Mouse (Mus musculus) heart, embryonic 11.5 days (tissue): Measurements from ENCODE around the gene Sstr3. TPM values are rescaled to one million over a fixed set of nuclear protein-coding genes. Genes with fewer than 3 reads are reported as not detected.
A peak's percentile ranks its signal among the peaks of the same experiment; 100 is the strongest.

Experiments used
- ATAC-seq: fragments of 200-750 bp; cut with Nextera tagmentation; replicated peaks from 2 replicates; pipeline ENCODE4 v1.8.0; 2017; ENCODE audit warnings: moderate library complexity; ENCODE audit not compliant: insufficient number of reproducible peaks, low FRiP score, low TSS enrichment
- H3K27ac ChIP-seq: fragments of 300-500 bp; sonication (generic); 2 replicates; pipeline ENCODE4 v1.5.1; 2014; ENCODE audit warnings: mild to moderate bottlenecking, low read depth, low read length
- H3K27me3 ChIP-seq: fragments of 300-500 bp; sonication (generic); 2 replicates; pipeline ENCODE4 v1.6.1; 2014; ENCODE audit warnings: mild to moderate bottlenecking, low read length, mixed read lengths; ENCODE audit not compliant: control insufficient read depth, insufficient read depth
- H3K36me3 ChIP-seq: fragments of 300-500 bp; sonication (generic); 2 replicates; pipeline ENCODE4 v1.6.1; 2014; ENCODE audit warnings: mild to moderate bottlenecking, low read length, moderate library complexity, mixed read lengths; ENCODE audit not compliant: control insufficient read depth, insufficient read depth
- H3K4me1 ChIP-seq: fragments of 300-500 bp; sonication (generic); 2 replicates; pipeline ENCODE4 v1.6.1; 2014; ENCODE audit warnings: low read length; ENCODE audit not compliant: control insufficient read depth, insufficient read depth
- H3K4me2 ChIP-seq: fragments of 300-500 bp; sonication (generic); 2 replicates; pipeline ENCODE4 v1.6.1; 2014; ENCODE audit warnings: mild to moderate bottlenecking, moderate library complexity
- H3K4me3 ChIP-seq: fragments of 300-500 bp; sonication (generic); 2 replicates; pipeline ENCODE4 v1.5.1; 2014; ENCODE audit warnings: low read depth, low read length
- H3K9ac ChIP-seq: fragments of 300-500 bp; sonication (generic); 2 replicates; pipeline ENCODE4 v1.6.1; 2014; ENCODE audit warnings: mild to moderate bottlenecking, low read depth, low read length, moderate library complexity
- H3K9me3 ChIP-seq: fragments of 300-500 bp; sonication (generic); replicated peaks from 2 replicates; pipeline ENCODE4 v1.6.1; 2016; ENCODE audit warnings: low read length; ENCODE audit not compliant: control insufficient read depth
- WGBS: fragments of 180-500 bp; shearing (Covaris S2); extraction: QIAGEN DNeasy Blood & Tissue Kit; methylation state at CpG from one replicate; pipeline ENCODE4 v1.1.7; 2014; ENCODE audit not compliant: insufficient replicate concordance; 5-methylcytosine and 5-hydroxymethylcytosine counted together
- polyA plus RNA-seq: library from polyadenylated mRNA; unstranded; fragments of >200 nt; fragmentation: Nextera tagmentation; extraction: Ambion mirVana; gene quantifications from 2 replicates; pipeline ENCODE4 v1.2.1, GENCODE M21; 2014

Gene Sstr3
- polyA plus RNA-seq, 1 experiment from 2014 or later = 0.04 TPM

DNA sequence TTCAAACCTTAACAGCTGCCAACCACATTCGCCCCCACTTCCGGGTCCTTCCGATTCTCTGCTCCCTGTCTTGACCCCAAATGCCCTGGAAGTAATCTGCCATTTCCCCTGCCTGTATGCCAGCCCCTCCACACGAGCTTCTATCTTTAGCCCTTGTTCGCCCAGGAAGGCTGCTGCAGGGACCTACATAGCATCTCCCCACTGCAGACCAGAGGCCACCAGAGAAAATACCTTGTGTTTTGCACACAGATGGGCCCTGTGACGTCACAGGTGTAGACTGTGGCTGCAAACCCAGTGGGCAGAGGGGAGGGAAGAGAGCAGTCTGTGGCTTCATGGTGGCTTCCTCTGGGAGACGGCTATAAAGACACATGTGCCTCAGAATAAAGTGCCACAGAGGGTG, 26.3 kb downstream of the Sstr3 start:
- 57% methylated on average over 7 of the region's 7 CpGs for WGBS
- Histone ChIP-seq H3K4me3 (no peak overlapping the region), H3K9ac (no peak overlapping the region), H3K27ac (no peak overlapping the region), H3K9me3 (no peaks in the 10 kb centered on the region), H3K36me3 (no peaks in the 10 kb centered on the region), H3K4me2 (no peak overlapping the region), H3K4me1 (peaks cover 5% of the 10 kb centered on the region; the same call in 1 of the 2 replicates), H3K27me3 (peaks cover 2% of the 10 kb centered on the region; the same call in 1 of the 2 replicates)
- no peak for ATAC-seq

DNA sequence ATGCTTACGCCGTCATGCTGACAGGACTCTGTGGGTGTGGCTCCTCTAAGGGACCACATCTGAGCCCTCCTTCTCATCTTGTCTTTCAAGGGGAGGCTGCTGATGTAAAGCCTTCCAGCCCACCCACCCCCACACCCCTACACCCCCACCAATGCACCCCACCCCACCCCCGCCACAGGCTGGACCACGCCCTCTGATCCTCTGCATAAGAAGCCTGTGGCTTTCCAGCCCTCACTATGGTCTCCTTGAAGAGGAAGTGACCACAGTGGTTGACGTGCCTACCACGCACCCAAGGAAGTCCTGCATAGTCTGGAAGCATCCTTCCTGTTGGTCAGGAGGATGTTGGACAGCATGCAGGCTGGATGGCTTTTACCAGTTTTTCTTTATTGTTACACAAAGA, 28.7 kb downstream of the Sstr3 start:
- ATAC-seq = no peak
- H3K9me3 ChIP-seq = no peaks in the 10 kb centered on the region
- no peak overlapping the region for H3K27ac ChIP-seq
- no peak overlapping the region for H3K4me3 ChIP-seq
- H3K4me1 ChIP-seq = peaks cover 5% of the 10 kb centered on the region; the same call in 1 of the 2 replicates
- H3K4me2 ChIP-seq = no peak overlapping the region
- H3K27me3 ChIP-seq = no peaks in the 10 kb centered on the region
- no peak overlapping the region for H3K9ac ChIP-seq
- H3K36me3 ChIP-seq = no peaks in the 10 kb centered on the region
- 71% methylated on average over 6 of the region's 6 CpGs for WGBS

DNA sequence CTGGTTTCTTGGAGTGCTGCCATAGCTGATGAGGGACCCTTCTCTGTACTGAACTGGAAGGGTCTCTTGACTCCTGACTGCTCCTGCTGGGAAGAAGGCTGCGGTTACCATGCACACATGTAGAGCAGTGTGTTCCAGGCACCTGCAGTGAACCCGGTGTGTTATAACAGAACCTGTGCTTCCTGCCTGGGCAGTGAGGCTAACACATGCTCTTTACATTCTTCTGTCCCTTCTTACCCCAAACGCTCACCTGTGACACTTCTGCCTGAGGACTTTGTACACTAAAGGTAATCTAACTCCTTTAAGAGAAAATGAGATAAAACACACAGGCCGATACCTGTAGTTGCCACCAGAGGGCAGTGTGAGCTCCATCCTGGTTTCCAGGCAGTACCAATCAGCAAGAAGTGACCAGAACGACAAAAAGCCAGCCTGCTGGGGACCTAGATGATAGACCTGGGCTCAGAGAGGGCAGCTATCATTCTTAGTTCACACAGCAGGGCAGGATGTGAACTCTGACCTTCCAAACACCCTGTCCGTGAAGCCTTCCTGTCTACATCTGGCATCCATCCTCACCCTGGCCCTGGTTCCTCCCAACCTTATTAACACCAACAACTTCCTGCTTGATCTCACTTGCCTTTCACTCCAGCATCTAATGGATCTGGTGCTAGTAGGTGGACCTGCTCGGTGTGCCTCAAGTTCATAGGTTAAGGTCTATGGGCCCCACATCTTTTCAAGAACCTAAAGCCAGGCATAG, 29.9 kb downstream of the Sstr3 start:
- no peak overlapping the region for H3K27ac ChIP-seq
- no peaks in the 10 kb centered on the region for H3K9me3 ChIP-seq
- no peak overlapping the region for H3K4me3 ChIP-seq
- H3K36me3 ChIP-seq = no peaks in the 10 kb centered on the region
- H3K4me2 ChIP-seq = no peak overlapping the region
- no peaks in the 10 kb centered on the region for H3K27me3 ChIP-seq
- no peak overlapping the region for H3K9ac ChIP-seq
- 0 out of 2 replicates have a peak, but pooled peaks have one; percentile 19 for ATAC-seq
- H3K4me1 ChIP-seq = peaks cover 13% of the 10 kb centered on the region; the same call in 1 of the 2 replicates
- WGBS = 31% methylated on average over 7 of the region's 7 CpGs

GRCm38 (mm10) chr15:78513019-78513418, 31.5 kb downstream of the Sstr3 start:
- no peak overlapping the region for H3K4me3 ChIP-seq
- no peak overlapping the region for H3K27ac ChIP-seq
- peaks cover 9% of the 10 kb centered on the region; the same call in 1 of the 2 replicates for H3K4me1 ChIP-seq
- H3K9ac ChIP-seq = no peak overlapping the region
- no peaks in the 10 kb centered on the region for H3K36me3 ChIP-seq
- H3K9me3 ChIP-seq = no peaks in the 10 kb centered on the region
- no peak overlapping the region for H3K4me2 ChIP-seq
- H3K27me3 ChIP-seq = no peaks in the 10 kb centered on the region
- 84% methylated on average over 14 of the region's 14 CpGs for WGBS
- no peak for ATAC-seq

- Histone ChIP-seq H3K9ac (no peak overlapping the region), H3K27me3 (no peaks in the 10 kb centered on the region), H3K4me2 (no peak overlapping the region), H3K4me1 (0 out of 2 replicates have a peak, but pooled peaks cover 8% of the 10 kb centered on the region), H3K9me3 (no peaks in the 10 kb centered on the region), H3K36me3 (no peaks in the 10 kb centered on the region), H3K27ac (no peak overlapping the region), H3K4me3 (no peak overlapping the region)
- 67% methylated on average over 7 of the region's 7 CpGs for WGBS
- no peak for ATAC-seq
Measured at GRCm38 (mm10) chr15:78511951-78512350, 32.5 kb downstream of the Sstr3 start.

DNA sequence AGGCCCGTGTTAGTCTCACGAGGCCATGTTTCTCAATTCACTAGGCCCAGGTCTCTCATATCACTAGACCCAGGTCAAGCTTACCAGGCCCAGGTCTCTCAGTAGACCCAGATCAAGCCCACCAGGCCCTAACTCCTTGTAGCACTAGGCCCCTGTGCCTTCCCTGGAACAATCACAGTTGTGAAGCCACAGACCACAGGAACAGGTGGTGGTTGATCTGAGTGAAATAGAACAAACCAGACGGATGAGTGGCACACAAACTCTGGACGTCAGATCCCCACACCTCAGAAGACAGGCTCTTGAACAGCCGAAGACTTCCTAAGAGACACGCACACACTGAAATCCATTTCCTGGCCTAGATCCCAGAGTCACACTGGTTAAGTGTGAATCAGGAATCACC, 33.7 kb downstream of the Sstr3 start:
- Histone ChIP-seq H3K4me2 (no peak overlapping the region), H3K27ac (no peak overlapping the region), H3K36me3 (no peaks in the 10 kb centered on the region), H3K4me3 (no peak overlapping the region), H3K9me3 (no peaks in the 10 kb centered on the region), H3K4me1 (0 out of 2 replicates have a peak, but pooled peaks cover 8% of the 10 kb centered on the region), H3K27me3 (no peaks in the 10 kb centered on the region), H3K9ac (no peak overlapping the region)
- WGBS = 79% methylated on average over 6 of the region's 6 CpGs
- no peak for ATAC-seq

DNA sequence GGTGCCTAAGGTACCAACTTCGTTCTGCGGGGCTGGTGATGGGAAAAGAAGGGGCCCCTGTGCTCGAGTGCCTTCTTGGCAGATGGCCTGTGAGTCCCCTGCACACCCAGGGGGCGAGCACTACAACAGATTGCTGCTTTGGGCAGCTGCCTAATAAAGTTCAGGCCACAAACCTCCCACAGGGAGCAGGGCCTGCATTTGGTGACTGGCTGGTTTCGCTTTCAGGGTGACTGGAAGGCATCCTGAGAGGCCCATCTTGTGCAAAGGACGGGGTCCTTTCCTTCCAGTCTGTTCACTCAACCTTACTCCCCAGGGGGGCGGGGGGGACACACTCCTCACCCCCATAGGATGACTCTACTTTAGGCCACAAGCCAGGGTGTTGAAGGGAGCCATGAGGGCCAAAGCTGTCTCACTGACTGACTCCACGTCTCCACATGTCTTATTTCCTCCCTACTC, 34.3 kb downstream of the Sstr3 start:
- Histone ChIP-seq H3K9me3 (no peaks in the 10 kb centered on the region), H3K27ac (no peak overlapping the region), H3K4me2 (no peak overlapping the region), H3K4me1 (0 out of 2 replicates have a peak, but pooled peaks cover 8% of the 10 kb centered on the region), H3K36me3 (no peaks in the 10 kb centered on the region), H3K9ac (peak overlapping the region; percentile 34), H3K27me3 (no peaks in the 10 kb centered on the region), H3K4me3 (no peak overlapping the region)
- WGBS = 67% methylated on average over 8 of the region's 8 CpGs
- ATAC-seq = no peak

DNA sequence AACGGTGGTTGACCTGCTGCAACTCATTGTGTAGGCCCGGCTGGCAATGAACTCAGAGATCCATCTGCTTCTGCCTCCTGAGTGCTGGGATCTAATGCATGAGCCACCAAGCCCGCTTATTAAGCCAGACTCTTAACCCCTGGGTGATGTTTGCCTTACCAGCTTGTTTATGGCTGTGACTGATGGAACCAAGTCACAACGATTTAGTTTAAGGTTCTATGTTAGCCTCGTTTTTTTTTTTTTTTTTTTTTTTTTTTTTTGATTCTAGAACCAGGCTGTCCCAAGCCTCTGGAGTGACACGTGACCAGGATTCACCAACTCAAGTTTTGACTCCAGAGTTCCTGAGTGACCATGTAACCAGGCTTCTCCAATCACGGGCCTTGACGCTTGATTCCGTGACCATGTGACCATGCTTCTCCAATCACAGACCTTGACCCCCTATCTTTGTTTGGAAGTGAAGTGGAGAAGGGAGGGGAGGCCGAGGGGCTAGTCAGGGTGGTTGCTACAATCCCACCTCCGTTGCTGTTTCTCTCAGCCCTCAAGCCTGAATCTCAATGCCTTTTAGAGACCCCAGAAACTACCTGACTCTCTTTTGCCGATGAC, 35.1 kb downstream of the Sstr3 start:
- Histone ChIP-seq H3K9ac (0 out of 2 replicates have a peak overlapping the region, but pooled peaks have one; percentile 34), H3K4me1 (0 out of 2 replicates have a peak, but pooled peaks cover 8% of the 10 kb centered on the region), H3K27ac (no peak overlapping the region), H3K27me3 (no peaks in the 10 kb centered on the region), H3K9me3 (no peaks in the 10 kb centered on the region), H3K4me2 (0 out of 2 replicates have a peak overlapping the region, but pooled peaks have one; percentile 19), H3K36me3 (no peaks in the 10 kb centered on the region), H3K4me3 (no peak overlapping the region)
- WGBS = 39% methylated on average over 12 of the region's 12 CpGs
- ATAC-seq = no peak
